Mouse (Mus musculus) limb, embryonic 14.5 days (tissue): Measurements from ENCODE around the gene Fam219b. TPM values are rescaled to one million over a fixed set of nuclear protein-coding genes. Genes with fewer than 3 reads are reported as not detected.
A peak's percentile ranks its signal among the peaks of the same experiment; 100 is the strongest.

ENCODE experiments used
- ATAC-seq: fragments of 200-750 bp; cut with Nextera tagmentation; 2 replicates; pipeline ENCODE4 v1.8.0; 2017; ENCODE audit warnings: low read depth, moderate number of reproducible peaks, moderate TSS enrichment; ENCODE audit not compliant: low FRiP score
- DNase-seq: peaks from one replicate; pipeline ENCODE4 v3.0.0-alpha.2; 2015; ENCODE audit warnings: low spot score
- H3K27ac ChIP-seq: fragments of 300-500 bp; sonication (generic); replicated peaks from 2 replicates; pipeline ENCODE4 v1.5.1; 2014; ENCODE audit warnings: low read depth, mild to moderate bottlenecking, low read length, moderate library complexity, mixed read lengths
- H3K27me3 ChIP-seq: fragments of 300-500 bp; sonication (generic); 2 replicates; pipeline ENCODE4 v1.6.1; 2014; ENCODE audit warnings: low read length, mixed read lengths; ENCODE audit not compliant: control insufficient read depth, insufficient read depth
- H3K36me3 ChIP-seq: fragments of 300-500 bp; sonication (generic); 2 replicates; pipeline ENCODE4 v1.6.1; 2014; ENCODE audit warnings: mild to moderate bottlenecking, low read length, moderate library complexity, mixed read lengths; ENCODE audit not compliant: control insufficient read depth, insufficient read depth
- H3K4me1 ChIP-seq: fragments of 300-500 bp; sonication (generic); 2 replicates; pipeline ENCODE4 v1.6.1; 2014; ENCODE audit warnings: antibody characterized with exemption, low read length, mixed read lengths; ENCODE audit not compliant: control insufficient read depth, insufficient read depth
- H3K4me2 ChIP-seq: fragments of 300-500 bp; sonication (generic); replicated peaks from 2 replicates; pipeline ENCODE4 v1.6.1; 2014; ENCODE audit warnings: low read depth, mild to moderate bottlenecking, low read length, moderate library complexity; ENCODE audit not compliant: severe bottlenecking
- H3K4me3 ChIP-seq: fragments of 300-500 bp; sonication (generic); replicated peaks from 2 replicates; pipeline ENCODE4 v1.5.1; 2014; ENCODE audit warnings: low read length
- H3K9ac ChIP-seq: fragments of 300-500 bp; sonication (generic); 2 replicates; pipeline ENCODE4 v1.6.1; 2014; ENCODE audit warnings: mild to moderate bottlenecking, low read depth, low read length, moderate library complexity; ENCODE audit not compliant: severe bottlenecking
- H3K9me3 ChIP-seq: fragments of 300-500 bp; sonication (generic); 2 replicates; pipeline ENCODE4 v1.6.1; 2016; ENCODE audit warnings: low read length; ENCODE audit not compliant: control insufficient read depth
- POLR2A ChIP-seq: fragments of 200-500 bp; IDR thresholded peaks from 2 replicates; pipeline ENCODE4 v1.8.0; 2012; ENCODE audit warnings: inconsistent platforms, mild to moderate bottlenecking, moderate library complexity, borderline replicate concordance; ENCODE audit not compliant: insufficient read depth, insufficient read length; ENCODE audit errors: extremely low read depth
- WGBS: fragments of 180-500 bp; shearing (Covaris S2); extraction: QIAGEN DNeasy Blood & Tissue Kit; methylation state at CpG from one replicate; pipeline ENCODE4 v1.1.7; 2014; 5-methylcytosine and 5-hydroxymethylcytosine counted together
- polyA plus RNA-seq, 2 experiments: library from polyadenylated mRNA; depleted of rRNA in 1 of 2; stranded (reverse) in 1 of 2; unstranded in 1 of 2; fragments of >200 nt; fragmentation: Nextera tagmentation in 1 of 2; extraction: Ambion mirVana in 1 of 2; gene quantifications; 2 replicates each; pipeline versions ENCODE4 v1.2.1 to v1.2.3; 2012 to 2014

Gene Fam219b
- polyA plus RNA-seq, 2 experiments = 16.2 to 25.2 TPM

GRCm38 (mm10) chr9:57561711-57562099, 24.4 kb downstream of the Fam219b start:
- peak overlapping the region; percentile 66; the same call in 1 of the 2 replicates for H3K9ac ChIP-seq
- 75% methylated on average over 13 of the region's 13 CpGs for WGBS

GRCm38 (mm10) chr9:57562896-57563372, 25.6 kb downstream of the Fam219b start:
- Histone ChIP-seq H3K9me3 (no peaks in the 10 kb centered on the region), H3K27ac (0 out of 2 replicates have a peak overlapping the region, but pooled peaks have one; percentile 4), H3K4me1 (peaks cover 27% of the 10 kb centered on the region), H3K4me3 (no peak overlapping the region), H3K27me3 (no peaks in the 10 kb centered on the region), H3K9ac (no peak overlapping the region), H3K36me3 (peaks cover 3% of the 10 kb centered on the region), H3K4me2 (peak overlapping the region; percentile 11; the same call in 1 of the 2 replicates)
- WGBS = 77% methylated on average over 4 of the region's 4 CpGs
- no peak for ATAC-seq
- no peak for TF ChIP-seq POLR2A
- DNase-seq = peak; percentile 24

More at GRCm38 (mm10) chr9:57561711-57562099, 24.4 kb downstream of the Fam219b start:
- no peaks in the 10 kb centered on the region for H3K27me3 ChIP-seq
- peak overlapping the region; percentile 87 for H3K4me2 ChIP-seq
- H3K36me3 ChIP-seq = no peaks in the 10 kb centered on the region
- TF ChIP-seq POLR2A = no peak
- no peak for DNase-seq
- H3K4me3 ChIP-seq = peak overlapping the region; percentile 69
- H3K4me1 ChIP-seq = peaks cover 24% of the 10 kb centered on the region
- no peak for ATAC-seq
- no peaks in the 10 kb centered on the region for H3K9me3 ChIP-seq
- H3K27ac ChIP-seq = 0 out of 2 replicates have a peak overlapping the region, but pooled peaks have one; percentile 13

GRCm38 (mm10) chr9:57564609-57565008, 27.3 kb downstream of the Fam219b start:
- Histone ChIP-seq H3K4me3 (no peak overlapping the region), H3K9me3 (no peaks in the 10 kb centered on the region), H3K4me2 (no peak overlapping the region), H3K27me3 (no peaks in the 10 kb centered on the region), H3K9ac (no peak overlapping the region), H3K4me1 (peaks cover 27% of the 10 kb centered on the region), H3K36me3 (peaks cover 20% of the 10 kb centered on the region), H3K27ac (no peak overlapping the region)
- 87% methylated on average over 6 of the region's 6 CpGs for WGBS
- no peak for ATAC-seq
- TF ChIP-seq POLR2A = no peak
- no peak for DNase-seq

- 34% methylated on average over 10 of the region's 10 CpGs for WGBS
- H3K4me3 ChIP-seq = no peak overlapping the region
- peaks cover 25% of the 10 kb centered on the region for H3K36me3 ChIP-seq
- no peaks in the 10 kb centered on the region for H3K27me3 ChIP-seq
- no peak for TF ChIP-seq POLR2A
- peak overlapping the region; percentile 18 for H3K4me2 ChIP-seq
- peak overlapping the region; percentile 81 for H3K27ac ChIP-seq
- peak overlapping the region; percentile 3; the same call in 1 of the 2 replicates for H3K9ac ChIP-seq
- DNase-seq (peak; percentile 70), ATAC-seq (peak; percentile 48)
- H3K4me1 ChIP-seq = peaks cover 27% of the 10 kb centered on the region
- no peaks in the 10 kb centered on the region for H3K9me3 ChIP-seq
Observed at GRCm38 (mm10) chr9:57565741-57566221, 28.5 kb downstream of the Fam219b start.

- ATAC-seq (no peak), DNase-seq (no peak)
- Histone ChIP-seq H3K9ac (no peak overlapping the region), H3K9me3 (no peaks in the 10 kb centered on the region), H3K4me3 (no peak overlapping the region), H3K27me3 (no peaks in the 10 kb centered on the region), H3K27ac (peak overlapping the region; percentile 81), H3K36me3 (peaks cover 25% of the 10 kb centered on the region), H3K4me1 (peaks cover 20% of the 10 kb centered on the region), H3K4me2 (no peak overlapping the region)
- 55% methylated on average over 8 of the region's 8 CpGs for WGBS
- no peak for TF ChIP-seq POLR2A
Observed at GRCm38 (mm10) chr9:57566846-57567245, 29.5 kb downstream of the Fam219b start.
